Mouse (Mus musculus) embryonic facial prominence, embryonic 12.5 days (tissue): Measurements from ENCODE around the gene Dab1. TPM values are rescaled to one million over a fixed set of nuclear protein-coding genes. Genes with fewer than 3 reads are reported as not detected.

Source experiments
- ATAC-seq: fragments of 200-750 bp; cut with Nextera tagmentation; 2 replicates; pipeline ENCODE4 v1.8.0; 2017; ENCODE audit not compliant: insufficient number of reproducible peaks, insufficient read depth, low FRiP score, low TSS enrichment
- H3K27ac ChIP-seq: fragments of 300-500 bp; sonication (generic); 2 replicates; pipeline ENCODE4 v1.5.1; 2016; ENCODE audit warnings: mild to moderate bottlenecking
- H3K27me3 ChIP-seq: fragments of 300-500 bp; sonication (generic); 2 replicates; pipeline ENCODE4 v1.6.1; 2016; ENCODE audit warnings: mild to moderate bottlenecking, moderate library complexity
- H3K36me3 ChIP-seq: fragments of 300-500 bp; sonication (generic); 2 replicates; pipeline ENCODE4 v1.6.1; 2016; ENCODE audit warnings: mild to moderate bottlenecking
- H3K4me1 ChIP-seq: fragments of 300-500 bp; sonication (generic); 2 replicates; pipeline ENCODE4 v1.6.1; 2016
- H3K4me2 ChIP-seq: fragments of 300-500 bp; sonication (generic); replicated peaks from 2 replicates; pipeline ENCODE4 v1.6.1; 2016; ENCODE audit warnings: mild to moderate bottlenecking, moderate library complexity
- H3K4me3 ChIP-seq: fragments of 300-500 bp; sonication (generic); 2 replicates; pipeline ENCODE4 v1.5.1; 2016; ENCODE audit warnings: mild to moderate bottlenecking
- H3K9ac ChIP-seq: fragments of 300-500 bp; sonication (generic); 2 replicates; pipeline ENCODE4 v1.6.1; 2016; ENCODE audit warnings: mild to moderate bottlenecking, moderate library complexity
- H3K9me3 ChIP-seq: fragments of 300-500 bp; sonication (generic); 2 replicates; pipeline ENCODE4 v1.6.1; 2016; ENCODE audit warnings: mild to moderate bottlenecking, moderate library complexity
- WGBS: fragments of 180-500 bp; shearing (Covaris S2); methylation state at CpG from one replicate; pipeline ENCODE4 v1.1.7; 2016; 5-methylcytosine and 5-hydroxymethylcytosine counted together
- polyA plus RNA-seq: library from polyadenylated mRNA; unstranded; fragments of >200 nt; fragmentation: Nextera tagmentation; extraction: Ambion mirVana; gene quantifications from 2 replicates; pipeline ENCODE4 v1.2.1, GENCODE M21; 2016

Gene Dab1
- polyA plus RNA-seq, 1 experiment from 2014 or later: 23.7 TPM

- Histone ChIP-seq H3K4me2 (no peak overlapping the region), H3K27ac (no peak overlapping the region), H3K9ac (no peak overlapping the region), H3K4me1 (no peaks in the 10 kb centered on the region), H3K4me3 (no peak overlapping the region), H3K36me3 (no peaks in the 10 kb centered on the region), H3K9me3 (no peaks in the 10 kb centered on the region), H3K27me3 (no peaks in the 10 kb centered on the region)
- no peak for ATAC-seq
- WGBS: 83% methylated on average over 5 of the region's 5 CpGs
Observed at GRCm38 (mm10) chr4:104404099-104404498, 784.9 kb downstream of the Dab1 start.

- H3K4me2 ChIP-seq: no peak overlapping the region
- H3K36me3 ChIP-seq: no peaks in the 10 kb centered on the region
- H3K4me3 ChIP-seq: no peak overlapping the region
- H3K9me3 ChIP-seq: no peaks in the 10 kb centered on the region
- no peak overlapping the region for H3K27ac ChIP-seq
- 85% methylated on average over 6 of the region's 6 CpGs for whole genome bisulfite sequencing
- H3K4me1 ChIP-seq: no peaks in the 10 kb centered on the region
- H3K27me3 ChIP-seq: no peaks in the 10 kb centered on the region
- H3K9ac ChIP-seq: no peak overlapping the region
- no peak for ATAC-seq
Observed at GRCm38 (mm10) chr4:104410922-104411321, 791.8 kb downstream of the Dab1 start.

GRCm38 (mm10) chr4:104415482-104415881, 796.3 kb downstream of the Dab1 start:
- Histone ChIP-seq H3K4me2 (no peak overlapping the region), H3K4me3 (no peak overlapping the region), H3K9me3 (no peaks in the 10 kb centered on the region), H3K36me3 (no peaks in the 10 kb centered on the region), H3K4me1 (no peaks in the 10 kb centered on the region), H3K9ac (no peak overlapping the region), H3K27ac (no peak overlapping the region), H3K27me3 (no peaks in the 10 kb centered on the region)
- WGBS: 31% methylated on average over 2 of the region's 2 CpGs
- no peak for ATAC-seq

- no peak overlapping the region for H3K27ac ChIP-seq
- no peak for ATAC-seq
- no peaks in the 10 kb centered on the region for H3K36me3 ChIP-seq
- 91% methylated on average over 2 of the region's 2 CpGs for WGBS
- H3K4me3 ChIP-seq: no peak overlapping the region
- H3K9ac ChIP-seq: no peak overlapping the region
- H3K9me3 ChIP-seq: no peaks in the 10 kb centered on the region
- no peaks in the 10 kb centered on the region for H3K27me3 ChIP-seq
- H3K4me1 ChIP-seq: no peaks in the 10 kb centered on the region
- no peak overlapping the region for H3K4me2 ChIP-seq
Observed at GRCm38 (mm10) chr4:104418354-104418753, 799.2 kb downstream of the Dab1 start.

- WGBS: 94% methylated on average over 12 of the region's 12 CpGs
- no peak overlapping the region for H3K4me3 ChIP-seq
- no peaks in the 10 kb centered on the region for H3K27me3 ChIP-seq
- H3K4me1 ChIP-seq: no peaks in the 10 kb centered on the region
- H3K27ac ChIP-seq: no peak overlapping the region
- H3K36me3 ChIP-seq: no peaks in the 10 kb centered on the region
- no peak for ATAC-seq
- no peaks in the 10 kb centered on the region for H3K9me3 ChIP-seq
- H3K4me2 ChIP-seq: no peak overlapping the region
- H3K9ac ChIP-seq: no peak overlapping the region
Observed at GRCm38 (mm10) chr4:104420983-104421680, 802.0 kb downstream of the Dab1 start.

- Histone ChIP-seq H3K4me3 (no peak overlapping the region), H3K4me2 (no peak overlapping the region), H3K27ac (no peak overlapping the region), H3K4me1 (no peaks in the 10 kb centered on the region), H3K27me3 (no peaks in the 10 kb centered on the region), H3K9me3 (no peaks in the 10 kb centered on the region), H3K36me3 (no peaks in the 10 kb centered on the region), H3K9ac (no peak overlapping the region)
- WGBS: 94% methylated on average over 7 of the region's 7 CpGs
- ATAC-seq: no peak
Observed at GRCm38 (mm10) chr4:104429127-104429526, 810.0 kb downstream of the Dab1 start.

- H3K4me3 ChIP-seq: no peak overlapping the region
- WGBS: 77% methylated on average over 7 of the region's 7 CpGs
- H3K27ac ChIP-seq: no peak overlapping the region
- no peak overlapping the region for H3K9ac ChIP-seq
- no peaks in the 10 kb centered on the region for H3K36me3 ChIP-seq
- no peak overlapping the region for H3K4me2 ChIP-seq
- H3K27me3 ChIP-seq: no peaks in the 10 kb centered on the region
- no peak for ATAC-seq
- H3K9me3 ChIP-seq: no peaks in the 10 kb centered on the region
- no peaks in the 10 kb centered on the region for H3K4me1 ChIP-seq
Observed at GRCm38 (mm10) chr4:104431231-104431855, 812.2 kb downstream of the Dab1 start.

GRCm38 (mm10) chr4:104432150-104432549, 813.0 kb downstream of the Dab1 start:
- 91% methylated on average over 11 of the region's 11 CpGs for WGBS
- ATAC-seq: no peak

GRCm38 (mm10) chr4:104435736-104436135, 816.6 kb downstream of the Dab1 start:
- WGBS: 88% methylated on average over 5 of the region's 5 CpGs
- Histone ChIP-seq H3K27me3 (no peaks in the 10 kb centered on the region), H3K9me3 (no peaks in the 10 kb centered on the region), H3K27ac (no peak overlapping the region), H3K36me3 (no peaks in the 10 kb centered on the region), H3K4me3 (no peak overlapping the region), H3K4me1 (no peaks in the 10 kb centered on the region), H3K4me2 (no peak overlapping the region), H3K9ac (no peak overlapping the region)
- no peak for ATAC-seq

More at GRCm38 (mm10) chr4:104432150-104432549, 813.0 kb downstream of the Dab1 start:
- Histone ChIP-seq H3K36me3 (no peaks in the 10 kb centered on the region), H3K4me3 (no peak overlapping the region), H3K27me3 (no peaks in the 10 kb centered on the region), H3K9ac (no peak overlapping the region), H3K27ac (no peak overlapping the region), H3K4me1 (no peaks in the 10 kb centered on the region), H3K4me2 (no peak overlapping the region), H3K9me3 (no peaks in the 10 kb centered on the region)

GRCm38 (mm10) chr4:104436411-104436810, 817.3 kb downstream of the Dab1 start:
- Histone ChIP-seq H3K4me2 (no peak overlapping the region), H3K27me3 (no peaks in the 10 kb centered on the region), H3K9ac (no peak overlapping the region), H3K4me1 (no peaks in the 10 kb centered on the region), H3K36me3 (no peaks in the 10 kb centered on the region), H3K9me3 (no peaks in the 10 kb centered on the region), H3K4me3 (no peak overlapping the region), H3K27ac (no peak overlapping the region)
- no peak for ATAC-seq
- 91% methylated on average over 4 of the region's 4 CpGs for WGBS

GRCm38 (mm10) chr4:104438730-104439129, 819.6 kb downstream of the Dab1 start:
- no peak for ATAC-seq
- H3K27me3 ChIP-seq: no peaks in the 10 kb centered on the region
- H3K4me3 ChIP-seq: no peak overlapping the region
- H3K9me3 ChIP-seq: no peaks in the 10 kb centered on the region
- 0 out of 2 replicates have a peak, but pooled peaks cover 6% of the 10 kb centered on the region for H3K4me1 ChIP-seq
- 89% methylated on average over 4 of the region's 4 CpGs for WGBS
- no peak overlapping the region for H3K4me2 ChIP-seq
- no peak overlapping the region for H3K9ac ChIP-seq
- no peaks in the 10 kb centered on the region for H3K36me3 ChIP-seq
- no peak overlapping the region for H3K27ac ChIP-seq

GRCm38 (mm10) chr4:104439641-104440040, 820.5 kb downstream of the Dab1 start:
- WGBS: 87% methylated on average over 3 of the region's 3 CpGs
- Histone ChIP-seq H3K27me3 (no peaks in the 10 kb centered on the region), H3K36me3 (no peaks in the 10 kb centered on the region), H3K9me3 (no peaks in the 10 kb centered on the region), H3K27ac (no peak overlapping the region), H3K4me3 (no peak overlapping the region), H3K4me1 (peaks cover 7% of the 10 kb centered on the region; the same call in 1 of the 2 replicates), H3K4me2 (no peak overlapping the region), H3K9ac (no peak overlapping the region)
- no peak for ATAC-seq
